Mouse (Mus musculus) thymus, postnatal 10 days (tissue): ENCODE measurements around the gene Camkmt.

ENCODE experiments used
- DNase-seq, 2 experiments: peaks; one replicate each; pipeline ENCODE4 v3.0.0; 2021; ENCODE audit warnings: low spot score in 2 of 2

Camkmt gene

DNA sequence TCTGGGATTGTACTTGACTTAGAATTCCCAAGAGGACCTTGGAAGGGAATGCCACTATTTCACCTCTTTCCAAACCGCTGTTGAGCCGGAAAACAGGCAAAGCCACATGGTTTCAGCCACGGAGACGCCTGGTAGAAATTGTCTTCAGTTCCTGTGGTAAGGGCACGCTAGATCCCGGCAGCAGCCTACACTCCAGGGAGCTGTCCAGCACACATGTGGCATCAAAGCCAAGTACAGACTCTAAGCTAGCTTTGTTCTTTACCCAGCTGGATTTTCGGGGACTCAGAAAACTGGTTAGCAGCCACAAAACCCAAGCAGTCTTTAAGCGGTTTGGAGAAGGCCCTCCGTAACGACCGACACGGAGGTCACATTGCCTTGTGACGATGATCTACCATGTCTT is 281.7 kb downstream of the Camkmt start:
- DNase-seq: no peak

DNA sequence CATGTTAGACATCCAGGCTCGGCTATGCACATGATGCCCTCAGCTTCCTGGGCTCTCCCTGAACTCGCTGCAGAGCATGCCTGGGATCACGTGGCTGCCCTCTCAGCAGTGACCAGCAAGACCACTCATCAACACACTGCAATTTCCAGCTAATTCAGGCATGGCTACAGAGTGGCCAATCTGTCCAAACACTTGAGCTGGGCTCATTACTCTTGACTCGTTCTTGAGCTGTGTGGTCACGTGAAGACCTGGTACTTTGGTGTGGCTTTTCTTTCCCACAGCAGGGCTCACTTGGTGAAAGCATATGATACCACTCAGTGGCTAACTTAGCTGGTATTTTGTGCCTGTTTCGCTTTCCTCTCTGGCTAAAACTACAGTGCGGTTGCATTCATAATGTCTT is 282.2 kb downstream of the Camkmt start:
- DNase-seq: no peak

DNA sequence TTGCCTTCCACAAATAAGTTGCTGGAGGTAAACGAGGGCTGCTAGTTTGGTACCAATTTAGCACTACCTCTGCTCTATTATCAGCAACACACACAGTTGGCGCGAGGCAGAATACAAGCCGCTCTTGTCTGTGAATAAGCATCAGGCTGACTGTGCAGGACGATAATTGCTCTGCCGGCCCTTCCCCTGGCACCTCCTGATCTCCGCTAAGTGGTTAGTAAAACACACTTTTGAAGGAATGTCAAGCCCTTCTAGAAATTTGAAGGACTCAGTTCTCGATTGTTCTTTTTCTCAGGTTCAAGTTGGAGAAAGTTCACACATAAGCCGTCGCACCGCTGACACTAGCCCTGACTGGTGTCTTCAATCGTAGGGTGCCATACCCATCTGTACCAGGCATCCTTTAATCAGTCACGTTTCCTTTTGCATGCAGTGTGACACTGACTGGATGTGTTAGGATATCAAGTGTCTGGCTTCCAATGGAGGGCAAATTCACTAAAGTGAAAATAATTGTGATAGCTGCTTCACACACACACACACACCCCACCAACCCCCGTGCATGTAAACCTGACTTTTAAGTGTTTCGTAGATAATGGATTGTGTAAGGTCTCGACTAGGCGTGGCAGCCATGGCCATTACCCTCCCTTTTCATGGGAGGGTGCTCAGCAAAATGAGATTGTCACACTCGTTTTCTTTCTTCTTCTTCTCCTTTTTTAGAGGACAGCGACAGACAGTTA is 283.9 kb downstream of the Camkmt start:
- no peak for DNase-seq

DNA sequence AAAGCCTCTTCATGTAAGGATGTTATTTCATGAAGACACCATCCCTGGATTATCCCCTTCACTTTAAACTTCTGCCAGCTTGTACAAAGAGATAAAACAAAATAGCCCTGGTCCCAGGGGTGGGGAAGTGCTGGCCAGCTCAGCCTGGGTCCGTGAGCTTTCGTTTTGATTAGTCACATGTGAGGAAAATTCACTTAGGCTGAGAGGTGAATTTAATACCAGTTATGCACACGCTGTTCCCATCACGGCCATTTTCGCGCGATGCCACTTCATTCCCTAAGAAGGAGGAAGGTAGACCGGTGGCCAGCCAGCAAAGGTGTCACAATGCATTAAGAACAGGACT is 284.5 kb downstream of the Camkmt start:
- DNase-seq: no peak

DNA sequence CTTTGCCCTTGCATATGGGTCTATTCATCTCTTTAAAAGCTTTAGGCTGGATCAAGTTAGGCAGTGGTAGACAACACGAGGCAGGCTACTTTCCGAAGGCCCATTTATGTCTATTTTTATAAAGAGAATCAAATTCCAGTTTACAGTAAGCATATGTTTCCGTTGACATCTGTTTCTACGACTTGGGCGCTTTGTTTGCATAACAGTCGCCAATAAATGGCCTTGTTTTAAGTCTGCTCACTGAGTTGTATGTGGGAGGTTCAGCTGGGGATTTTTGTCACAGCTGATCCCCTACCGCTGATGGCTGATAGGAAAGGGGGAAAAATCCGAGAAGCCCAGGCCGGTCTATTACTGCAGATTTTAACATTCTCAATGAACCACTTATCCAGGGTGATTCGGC is 285.2 kb downstream of the Camkmt start:
- DNase-seq: no peak

DNA sequence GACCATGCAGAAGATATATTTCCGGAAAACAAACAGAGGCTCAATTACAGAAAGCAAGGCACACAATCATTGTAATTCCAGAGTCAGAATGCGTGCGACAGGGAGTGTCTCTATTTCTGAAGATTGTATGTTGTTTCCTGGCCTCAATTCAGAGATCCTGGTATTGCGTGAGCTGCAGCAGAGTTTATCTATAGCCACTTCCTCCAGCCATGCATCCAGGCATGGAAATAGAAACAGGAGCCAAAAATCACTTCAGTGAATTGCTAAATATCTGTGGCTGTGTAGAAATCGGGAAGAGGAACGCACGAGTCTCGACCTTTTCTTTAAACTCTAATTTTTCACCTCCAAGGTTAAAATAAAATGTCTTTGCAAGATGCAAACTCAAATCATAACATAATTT is 287.1 kb downstream of the Camkmt start:
- DNase-seq: no peak

DNA sequence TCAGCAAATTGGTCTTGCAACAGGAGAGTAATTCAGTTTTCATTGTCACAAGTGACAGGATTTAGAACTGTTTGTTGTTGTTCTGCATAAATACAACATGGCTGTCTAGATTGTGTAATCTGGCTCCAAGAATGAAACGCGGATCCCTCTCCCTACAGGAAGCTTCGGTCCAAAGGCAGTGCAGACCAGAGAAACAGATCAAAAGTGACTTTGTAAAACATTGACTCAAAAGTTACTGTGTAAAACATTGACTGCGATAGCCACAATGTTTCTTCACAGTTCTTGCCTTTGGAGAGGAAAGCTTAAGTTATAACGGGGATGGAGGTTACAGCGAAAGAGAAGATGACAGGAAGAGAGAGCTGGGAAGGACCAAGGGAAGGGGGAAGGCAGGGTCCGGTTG is 288.7 kb downstream of the Camkmt start:
- no peak for DNase-seq

DNA sequence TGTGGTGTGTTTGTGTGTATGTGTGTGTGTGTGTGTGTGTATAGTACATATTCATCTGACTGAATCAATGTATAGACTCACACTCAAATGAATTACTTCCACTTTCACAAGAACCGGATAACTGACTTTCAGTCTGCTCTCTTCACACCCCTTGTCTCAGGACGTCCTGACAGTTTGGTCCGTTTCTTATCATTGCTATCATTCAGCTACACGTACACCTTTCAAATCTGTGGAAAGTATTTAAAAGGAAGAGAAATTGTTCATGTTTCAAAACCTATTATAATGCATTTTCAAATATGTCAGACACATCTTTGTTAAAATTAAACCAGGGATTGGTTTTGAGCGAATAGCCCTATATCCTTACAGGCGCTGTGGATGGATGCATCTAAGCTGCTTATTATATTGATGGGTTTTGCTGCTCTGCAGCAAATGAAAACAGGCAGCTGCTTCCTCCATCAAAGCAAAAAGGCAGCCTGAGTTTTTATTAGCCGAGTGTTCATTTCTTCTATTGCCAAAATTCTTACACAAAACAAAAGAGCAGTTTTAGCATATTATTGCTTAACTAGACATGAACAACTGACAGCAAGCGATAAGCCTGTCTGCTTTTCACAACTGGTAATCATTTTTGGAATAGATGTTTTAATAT is 291.3 kb downstream of the Camkmt start:
- DNase-seq: no peak

DNA sequence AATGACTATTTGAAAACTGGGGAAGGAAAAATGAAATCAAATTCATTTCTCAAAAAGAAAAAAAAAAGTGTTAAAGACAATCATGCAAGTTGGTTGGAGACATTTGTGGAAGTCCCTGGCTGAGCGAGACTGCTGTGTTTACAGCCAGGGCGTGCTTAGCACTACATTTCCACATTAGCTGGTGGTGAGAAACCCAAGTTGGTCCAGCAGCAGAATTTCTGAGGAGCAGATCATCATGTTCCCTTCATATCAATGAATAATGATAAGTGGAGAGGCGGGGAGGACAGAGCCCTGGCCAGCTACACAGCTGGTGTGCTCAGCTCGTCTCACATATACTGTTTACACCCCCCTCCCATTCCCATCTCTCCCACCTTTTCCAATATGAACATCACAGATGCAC is 292.0 kb downstream of the Camkmt start:
- no peak for DNase-seq

DNA sequence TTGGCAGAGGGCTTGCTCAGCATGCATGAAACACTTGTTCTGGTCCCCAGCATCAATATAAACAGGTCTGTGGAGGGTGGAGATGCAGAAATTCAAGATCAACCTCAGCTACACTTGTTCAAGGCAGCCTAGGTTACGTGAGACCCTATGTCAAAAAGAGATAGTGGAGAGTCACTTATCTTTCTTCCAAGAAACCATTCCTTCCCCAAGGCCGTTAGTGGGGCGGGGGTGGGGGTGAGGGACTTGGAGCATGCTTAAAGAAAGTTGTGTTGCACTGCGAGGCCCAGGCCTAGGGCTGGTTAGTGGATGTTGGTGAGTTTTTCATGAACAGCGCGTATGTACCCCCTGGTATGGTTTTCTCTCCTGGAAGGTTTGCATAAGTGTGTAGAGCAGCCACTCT is 292.6 kb downstream of the Camkmt start:
- no peak for DNase-seq

DNA sequence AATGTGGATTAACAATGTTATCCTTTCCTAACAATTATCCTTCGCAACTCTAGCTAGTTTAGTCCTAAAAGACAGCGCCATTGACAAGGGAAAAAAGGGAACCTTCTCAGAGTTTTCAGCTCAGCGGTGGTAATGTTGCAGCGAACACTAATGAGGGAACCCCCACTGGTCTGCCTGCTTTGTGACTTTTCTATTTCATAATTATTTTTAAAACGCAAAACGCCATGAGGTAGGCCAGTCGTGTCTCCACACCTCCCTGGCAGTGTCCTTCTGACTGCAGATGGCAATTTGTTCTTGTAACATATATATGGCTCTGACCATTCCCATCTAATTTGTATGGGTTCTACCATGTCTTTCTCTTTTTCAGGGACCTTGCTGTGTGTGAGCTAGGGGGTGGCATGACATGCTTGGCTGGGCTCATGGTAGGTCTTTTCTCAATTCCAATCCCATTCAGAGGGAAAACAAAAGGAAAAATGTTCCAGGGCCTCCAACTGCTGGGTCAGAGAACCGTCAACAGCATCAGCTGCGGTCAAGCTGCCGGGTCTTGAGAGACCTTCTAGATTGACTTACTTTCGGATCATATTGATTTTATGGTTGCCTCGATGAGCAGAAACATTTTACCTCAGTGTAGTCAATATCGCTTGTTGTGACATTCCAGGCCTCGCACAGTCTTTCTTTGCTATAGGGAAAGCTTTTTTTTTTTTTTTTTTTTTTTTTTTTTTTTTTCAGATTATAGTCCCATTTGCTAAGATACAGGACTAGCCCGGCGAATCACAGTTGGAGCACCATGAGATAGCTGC is 302.9 kb downstream of the Camkmt start:
- no peak for DNase-seq

DNA sequence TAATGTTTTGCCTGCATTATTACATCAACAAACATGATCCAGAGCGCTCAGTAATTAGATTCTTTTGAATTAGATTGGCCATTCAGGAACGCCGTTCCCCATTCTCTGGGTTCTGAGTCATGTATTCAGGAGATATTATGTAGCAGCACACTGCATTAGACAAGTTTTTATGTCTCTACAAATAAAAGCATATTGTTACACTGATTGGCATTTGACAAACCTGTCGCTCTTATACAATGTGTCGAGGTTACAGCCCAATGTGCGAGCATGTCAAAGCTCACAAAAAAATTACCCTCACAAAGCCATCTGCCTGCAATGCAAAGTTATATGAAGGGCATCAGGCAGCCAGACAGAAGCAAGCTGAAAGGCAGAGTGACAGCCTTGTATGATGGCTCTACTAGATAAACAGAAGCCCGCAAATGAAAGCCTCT is 303.6 kb downstream of the Camkmt start:
- DNase-seq: no peak

DNA sequence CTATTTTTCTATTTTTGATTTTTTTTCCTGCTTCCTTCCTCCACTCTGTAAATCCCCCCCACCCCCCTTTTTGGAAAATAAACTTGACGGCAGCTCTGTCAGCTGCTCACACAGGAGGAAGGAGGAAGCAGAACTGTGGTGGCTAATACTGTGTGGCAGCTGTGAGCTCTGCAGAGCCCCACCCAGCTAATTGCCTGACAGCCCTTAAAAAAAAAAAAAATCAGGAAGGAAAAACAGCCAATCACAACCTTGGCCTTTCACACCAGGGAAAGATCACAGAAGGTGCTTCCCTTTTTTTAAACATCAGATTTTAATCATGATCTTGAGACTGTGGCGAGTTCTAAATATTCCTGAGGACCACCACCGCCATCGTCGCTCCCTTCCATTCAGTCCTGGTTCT is 305.1 kb downstream of the Camkmt start:
- no peak for DNase-seq

DNA sequence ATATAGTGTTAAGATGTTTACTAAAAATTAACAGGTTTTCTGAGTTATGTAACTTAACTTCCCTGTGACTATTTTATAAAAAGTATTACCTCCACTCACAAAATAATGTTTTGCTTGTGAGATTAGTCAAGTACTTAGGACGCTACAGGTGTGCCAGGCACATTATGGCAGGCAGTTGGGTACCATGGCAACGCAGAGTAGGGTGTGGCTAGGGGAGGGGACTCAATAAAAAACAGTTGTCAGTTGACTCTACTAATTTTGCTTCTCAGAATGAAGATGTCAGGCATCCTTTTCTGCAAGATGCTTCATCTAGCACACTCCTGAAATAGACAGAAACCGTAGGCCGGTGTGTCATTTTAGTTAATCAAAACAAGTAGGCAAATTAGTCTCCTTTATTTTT is 310.4 kb downstream of the Camkmt start:
- DNase-seq: no peak

DNA sequence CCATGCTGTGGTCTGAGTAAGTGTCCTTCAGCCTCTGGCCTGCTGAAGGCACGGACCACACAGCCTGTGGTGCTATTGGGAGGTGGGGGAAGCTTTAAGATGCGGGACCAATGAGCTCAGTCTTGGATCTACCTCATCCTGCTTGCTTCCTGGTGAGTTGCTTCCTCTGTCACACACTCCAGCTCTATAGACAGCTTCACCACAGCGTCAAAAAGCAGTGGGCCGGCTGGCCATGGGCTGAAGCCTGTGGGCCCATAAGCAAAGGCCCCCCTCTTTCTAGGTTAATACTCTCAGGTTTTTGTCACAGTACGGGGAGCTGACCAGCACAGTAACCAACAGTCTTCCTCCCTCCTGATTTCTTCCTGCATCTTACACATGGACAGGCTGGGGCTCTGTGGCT is 314.8 kb downstream of the Camkmt start:
- DNase-seq: no peak

DNA sequence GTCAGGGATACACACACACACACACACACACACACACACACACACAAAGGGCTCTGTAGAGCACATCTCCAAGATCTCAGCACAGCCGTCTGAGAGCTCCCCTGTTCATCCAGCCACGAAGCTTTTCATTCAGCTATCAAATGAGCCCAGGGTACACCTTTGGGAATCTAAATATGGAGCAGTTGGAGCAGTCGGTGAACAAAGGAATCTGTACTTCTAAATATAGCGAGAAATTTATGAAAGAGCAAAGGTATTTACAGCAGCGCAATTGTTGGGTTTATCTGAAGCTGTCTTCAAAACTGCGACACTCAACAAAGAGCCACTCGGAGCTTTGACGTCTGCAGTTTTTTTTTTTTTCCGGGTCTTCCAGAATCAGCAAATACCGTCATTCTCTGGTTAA is 315.8 kb downstream of the Camkmt start:
- DNase-seq: no peak

DNA sequence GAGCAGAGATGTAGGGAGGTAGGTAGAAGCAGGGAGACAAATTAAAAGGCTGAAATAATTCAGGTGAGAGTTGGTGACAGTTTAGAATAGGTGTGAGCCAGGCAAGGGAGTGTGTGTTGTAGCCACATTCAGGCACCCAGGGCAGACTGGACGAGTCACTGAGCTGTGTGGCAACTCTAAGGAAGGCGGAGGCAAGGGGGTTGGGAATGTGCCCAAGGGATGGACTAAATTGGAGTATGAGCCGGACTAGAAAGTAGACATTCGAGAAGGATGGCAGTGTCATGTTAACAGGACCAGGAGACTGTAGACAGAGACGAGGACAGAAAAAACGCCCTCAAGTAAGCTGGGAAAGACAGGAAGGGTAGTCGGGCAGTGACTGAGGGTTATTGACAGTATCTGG is 338.5 kb downstream of the Camkmt start:
- no peak for DNase-seq

DNA sequence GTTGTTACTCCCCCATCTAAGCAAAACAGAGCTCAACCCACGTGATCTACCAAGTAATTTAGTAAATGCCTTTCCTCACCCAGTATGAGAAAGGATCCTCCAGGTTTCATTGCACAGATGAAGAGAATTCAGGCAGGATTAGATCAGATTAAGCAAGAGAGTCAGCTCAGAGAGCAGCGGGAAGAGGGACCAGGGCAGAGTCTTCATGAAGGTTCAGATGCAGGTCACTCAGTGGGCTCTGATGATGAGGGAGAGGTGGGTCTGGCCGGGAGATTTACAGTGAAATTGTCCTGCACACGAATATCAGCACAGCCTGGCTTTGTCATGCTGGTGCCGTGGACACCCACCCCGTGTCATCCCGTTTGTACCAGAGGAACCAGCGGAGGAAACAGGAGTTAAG is 342.6 kb downstream of the Camkmt start:
- DNase-seq: no peak

DNA sequence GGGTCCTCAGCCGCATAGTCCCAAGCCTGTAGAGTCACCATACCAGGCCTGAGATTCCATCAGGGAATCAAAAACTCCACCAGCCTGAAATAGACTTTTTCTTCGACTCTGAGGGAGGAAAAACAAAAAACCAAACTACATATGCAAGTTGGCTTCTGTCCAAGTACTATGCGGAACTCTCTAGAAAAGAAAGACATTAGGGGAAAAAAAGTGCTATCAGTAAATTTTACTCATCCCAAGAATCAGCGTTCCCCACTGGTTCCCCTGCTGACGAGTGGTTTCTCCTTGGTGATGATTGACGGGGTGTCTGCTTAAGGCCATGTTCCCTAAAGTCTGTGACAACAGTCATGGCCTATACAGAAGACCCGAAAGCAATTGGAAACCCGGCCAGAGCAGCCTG is 352.7 kb downstream of the Camkmt start:
- no peak for DNase-seq

DNA sequence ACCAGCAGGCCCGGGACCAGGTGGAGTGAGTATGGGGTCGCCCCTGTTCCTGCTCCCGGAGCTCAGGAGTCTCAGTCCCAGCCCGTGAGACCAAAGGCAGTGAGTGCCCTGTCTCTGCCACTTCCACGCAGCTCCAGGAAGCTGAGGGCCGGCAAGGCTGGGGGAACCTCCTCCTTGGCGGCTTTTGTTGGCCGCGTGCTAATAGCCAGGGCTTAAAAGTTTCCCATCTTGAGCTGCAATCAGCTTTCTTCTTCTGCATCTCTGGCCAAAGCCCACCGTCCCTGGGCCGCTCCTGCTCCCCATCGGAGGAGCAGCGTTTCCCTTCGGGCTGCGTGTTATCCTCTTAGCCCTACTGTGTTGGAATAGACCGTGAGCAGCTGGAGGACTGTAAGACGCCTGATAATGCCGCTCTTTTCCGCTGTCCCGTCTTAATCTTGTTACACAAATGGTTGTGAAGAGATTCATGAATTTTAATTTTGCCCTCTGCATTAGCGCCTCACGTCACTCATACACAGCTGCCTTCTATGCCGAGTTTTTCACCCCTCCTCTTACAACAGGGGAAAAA is 364.1 kb downstream of the Camkmt start:
- no peak for DNase-seq

DNA sequence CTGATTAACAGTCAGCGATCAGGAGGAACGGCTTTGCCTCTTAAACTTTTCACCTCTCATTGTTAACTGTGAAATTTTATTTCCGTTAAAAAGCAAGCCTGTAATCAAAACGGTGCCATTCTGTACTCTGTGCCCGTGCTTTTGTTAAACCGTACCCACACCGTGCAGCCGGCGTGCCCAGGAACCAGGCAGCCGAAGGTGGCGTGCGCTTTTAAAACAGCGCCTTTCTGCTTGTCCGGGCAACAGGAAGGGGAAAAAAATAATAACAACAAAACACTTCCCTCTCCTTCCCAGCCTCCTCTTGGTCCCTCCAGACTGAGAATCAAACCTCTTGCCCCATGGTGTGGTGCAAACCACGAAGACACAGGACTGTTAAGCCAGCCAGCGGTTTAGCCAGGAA is 364.7 kb downstream of the Camkmt start:
- no peak for DNase-seq

DNA sequence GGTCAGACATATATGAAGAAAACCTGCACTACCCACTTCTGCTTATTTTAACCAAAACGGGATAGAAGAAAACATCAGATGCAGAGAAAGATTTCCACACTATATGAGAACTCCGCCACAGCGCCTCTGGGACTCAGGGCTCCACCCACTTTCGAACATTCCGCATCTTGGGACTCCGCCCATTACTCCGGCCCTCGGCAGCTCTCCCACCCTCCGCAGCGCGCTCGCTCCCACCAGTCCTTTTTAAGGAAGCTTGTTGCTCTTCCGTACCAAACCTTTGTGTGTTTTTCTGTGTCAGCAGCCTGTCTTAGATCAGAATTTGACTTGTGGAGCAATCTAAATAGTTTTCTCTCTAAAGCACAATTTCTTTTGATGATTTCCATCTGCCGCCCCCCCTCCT is 367.7 kb downstream of the Camkmt start:
- no peak for DNase-seq

DNA sequence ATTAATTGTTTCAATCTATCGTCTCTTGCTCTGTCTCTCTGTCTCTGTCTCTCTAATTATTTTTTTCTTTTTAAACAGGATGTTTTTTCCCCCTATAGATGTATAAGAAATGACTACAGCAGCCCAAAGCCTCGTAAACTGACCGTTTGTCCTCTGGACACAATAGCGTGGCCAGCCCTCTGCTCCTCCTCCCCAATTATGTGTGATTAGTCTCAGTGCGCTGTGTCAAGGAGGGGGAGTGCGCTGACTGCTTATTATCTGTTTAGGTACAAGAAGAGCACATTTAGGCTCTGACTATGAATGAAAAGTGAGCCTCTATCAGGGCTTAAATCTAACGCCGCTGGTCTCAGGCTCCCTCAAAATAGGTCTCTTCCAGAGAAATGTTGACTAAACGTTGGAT is 368.2 kb downstream of the Camkmt start:
- no peak for DNase-seq
